Mouse (Mus musculus): ENCODE measurements at regions not wholly inside any gene's neighbourhood (a gene's known extent, or its start where the extent isn't known, plus 50 kb on each side); places are given as distances from the start of the nearest gene placed in this dataset.
"Not testable (repeated sequence)": the region's sequence is repeated elsewhere in the genome, so short reads cannot be mapped to it uniquely, and the experiment has no call there.

- H3K9me3 ChIP-seq = no peaks in the 10 kb centered on the region
- peaks cover 2% of the 10 kb centered on the region; the same call in 1 of the 2 replicates for H3K4me1 ChIP-seq
- H3K27me3 ChIP-seq (replicated peaks; ENCODE audit: low read depth, poor library complexity, severe bottlenecking) = no peaks in the 10 kb centered on the region
- no peak overlapping the region for H3K27ac ChIP-seq (replicated peaks)
- no peak for DNase-seq (ENCODE audit: low spot score)
- H3K36me3 ChIP-seq (replicated peaks) = no peaks in the 10 kb centered on the region
- H3K4me3 ChIP-seq = no peak overlapping the region
- 84% methylated on average over 5 of the region's 5 CpGs for WGBS
These were observed 85.0 kb downstream of the Glrx3 start for GRCm38 (mm10) chr7:137522450-137522849.

GRCm38 (mm10) chr7:137533476-137533875 is 96.1 kb downstream of the Glrx3 start:
- Histone ChIP-seq H3K4me1 (peaks cover 3% of the 10 kb centered on the region; the same call in 1 of the 2 replicates), H3K4me3 (no peak overlapping the region), H3K36me3 (replicated peaks) (no peaks in the 10 kb centered on the region), H3K27me3 (replicated peaks; ENCODE audit: low read depth, poor library complexity, severe bottlenecking) (no peaks in the 10 kb centered on the region), H3K9me3 (no peaks in the 10 kb centered on the region), H3K27ac (replicated peaks) (no peak overlapping the region)
- no peak for DNase-seq (ENCODE audit: low spot score)
- WGBS = 84% methylated on average over 4 of the region's 4 CpGs

GRCm38 (mm10) chr7:137549991-137550390 is 112.6 kb downstream of the Glrx3 start:
- no peak overlapping the region for H3K4me3 ChIP-seq
- no peaks in the 10 kb centered on the region for H3K4me1 ChIP-seq
- H3K9me3 ChIP-seq = no peaks in the 10 kb centered on the region
- H3K27ac ChIP-seq (replicated peaks) = no peak overlapping the region
- 23% methylated on average over 2 of the region's 2 CpGs for WGBS
- H3K36me3 ChIP-seq (replicated peaks) = no peaks in the 10 kb centered on the region
- no peaks in the 10 kb centered on the region for H3K27me3 ChIP-seq (replicated peaks; ENCODE audit: low read depth, poor library complexity, severe bottlenecking)
- no peak for DNase-seq (ENCODE audit: low spot score)

- 75% methylated on average over 5 of the region's 5 CpGs for WGBS
- Histone ChIP-seq H3K9me3 (no peaks in the 10 kb centered on the region), H3K27me3 (replicated peaks; ENCODE audit: low read depth, poor library complexity, severe bottlenecking) (no peaks in the 10 kb centered on the region), H3K27ac (replicated peaks) (no peak overlapping the region), H3K4me1 (no peaks in the 10 kb centered on the region), H3K36me3 (replicated peaks) (no peaks in the 10 kb centered on the region), H3K4me3 (no peak overlapping the region)
- DNase-seq (ENCODE audit: low spot score) = no peak
These were observed 115.3 kb downstream of the Glrx3 start for GRCm38 (mm10) chr7:137552551-137553198.

- WGBS = 65% methylated on average over 2 of the region's 2 CpGs
- H3K36me3 ChIP-seq (replicated peaks) = no peaks in the 10 kb centered on the region
- H3K4me1 ChIP-seq = no peaks in the 10 kb centered on the region
- H3K9me3 ChIP-seq = no peaks in the 10 kb centered on the region
- no peaks in the 10 kb centered on the region for H3K27me3 ChIP-seq (replicated peaks; ENCODE audit: low read depth, poor library complexity, severe bottlenecking)
- no peak for DNase-seq (ENCODE audit: low spot score)
- no peak overlapping the region for H3K4me3 ChIP-seq
- no peak overlapping the region for H3K27ac ChIP-seq (replicated peaks)
These were observed 118.1 kb downstream of the Glrx3 start for GRCm38 (mm10) chr7:137555481-137555880.

GRCm38 (mm10) chr7:137557439-137557838 is 120.0 kb downstream of the Glrx3 start:
- DNase-seq (ENCODE audit: low spot score) = no peak
- no peaks in the 10 kb centered on the region for H3K36me3 ChIP-seq (replicated peaks)
- H3K27me3 ChIP-seq (replicated peaks; ENCODE audit: low read depth, poor library complexity, severe bottlenecking) = no peaks in the 10 kb centered on the region
- no peaks in the 10 kb centered on the region for H3K4me1 ChIP-seq
- no peaks in the 10 kb centered on the region for H3K9me3 ChIP-seq
- no peak overlapping the region for H3K27ac ChIP-seq (replicated peaks)
- no peak overlapping the region for H3K4me3 ChIP-seq
- 95% methylated on average over 3 of the region's 3 CpGs for WGBS

GRCm38 (mm10) chr7:137558871-137559270 is 121.5 kb downstream of the Glrx3 start:
- Histone ChIP-seq H3K36me3 (replicated peaks) (no peaks in the 10 kb centered on the region), H3K9me3 (no peaks in the 10 kb centered on the region), H3K4me3 (no peak overlapping the region), H3K27me3 (replicated peaks; ENCODE audit: low read depth, poor library complexity, severe bottlenecking) (no peaks in the 10 kb centered on the region), H3K4me1 (no peaks in the 10 kb centered on the region), H3K27ac (replicated peaks) (no peak overlapping the region)
- no peak for DNase-seq (ENCODE audit: low spot score)
- 84% methylated on average over 3 of the region's 3 CpGs for WGBS

DNA sequence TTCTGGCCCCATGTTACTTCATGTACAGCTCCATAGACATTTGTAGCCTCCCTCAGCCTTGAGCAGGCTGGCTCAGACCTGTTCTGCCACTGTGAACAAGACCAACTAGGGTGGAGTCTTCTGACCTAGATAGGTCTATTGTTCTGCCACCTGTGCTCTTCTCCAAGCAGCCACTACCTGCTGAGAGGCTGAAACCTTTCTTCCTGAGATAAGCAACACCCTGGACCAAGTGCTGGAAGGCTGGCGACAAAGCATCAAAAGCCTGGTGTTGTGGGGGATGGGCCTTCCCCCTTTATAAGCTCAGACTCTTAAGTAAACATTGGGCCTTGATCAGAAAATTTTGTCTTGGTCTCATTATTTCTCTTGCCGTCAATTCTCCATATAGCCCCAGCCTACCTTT is 132.8 kb downstream of the Glrx3 start:
- Histone ChIP-seq H3K36me3 (replicated peaks) (no peaks in the 10 kb centered on the region), H3K27ac (replicated peaks) (no peak overlapping the region), H3K4me1 (no peaks in the 10 kb centered on the region), H3K9me3 (no peaks in the 10 kb centered on the region), H3K4me3 (no peak overlapping the region), H3K27me3 (replicated peaks; ENCODE audit: low read depth, poor library complexity, severe bottlenecking) (no peaks in the 10 kb centered on the region)
- no peak for DNase-seq (ENCODE audit: low spot score)
- 79% methylated on average over 2 of the region's 2 CpGs for WGBS

DNA sequence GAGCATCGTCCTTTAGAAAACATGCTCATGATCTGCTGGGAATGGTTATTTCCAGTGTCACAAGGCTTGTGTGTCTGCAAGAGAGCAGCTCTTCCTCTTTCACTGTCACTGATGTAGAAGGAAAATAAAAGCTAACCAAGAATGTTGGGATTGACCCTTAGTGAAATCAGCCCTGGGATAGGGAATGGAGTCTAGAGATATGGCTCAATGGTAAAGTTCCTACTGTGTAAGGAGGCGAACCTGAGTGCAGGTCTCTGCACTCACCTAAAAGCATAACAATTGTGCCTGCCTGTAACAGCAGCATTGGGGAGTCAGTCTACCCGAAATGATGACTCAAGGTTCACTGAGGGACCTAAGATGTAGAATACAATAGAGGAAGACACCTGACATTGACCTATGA is 138.1 kb downstream of the Glrx3 start:
- Histone ChIP-seq H3K36me3 (replicated peaks) (no peaks in the 10 kb centered on the region), H3K27me3 (replicated peaks; ENCODE audit: low read depth, poor library complexity, severe bottlenecking) (no peaks in the 10 kb centered on the region), H3K4me1 (no peaks in the 10 kb centered on the region), H3K9me3 (no peaks in the 10 kb centered on the region), H3K4me3 (no peak overlapping the region), H3K27ac (replicated peaks) (no peak overlapping the region)
- WGBS = 80% methylated on average over 3 of the region's 3 CpGs
- DNase-seq (ENCODE audit: low spot score) = no peak

DNA sequence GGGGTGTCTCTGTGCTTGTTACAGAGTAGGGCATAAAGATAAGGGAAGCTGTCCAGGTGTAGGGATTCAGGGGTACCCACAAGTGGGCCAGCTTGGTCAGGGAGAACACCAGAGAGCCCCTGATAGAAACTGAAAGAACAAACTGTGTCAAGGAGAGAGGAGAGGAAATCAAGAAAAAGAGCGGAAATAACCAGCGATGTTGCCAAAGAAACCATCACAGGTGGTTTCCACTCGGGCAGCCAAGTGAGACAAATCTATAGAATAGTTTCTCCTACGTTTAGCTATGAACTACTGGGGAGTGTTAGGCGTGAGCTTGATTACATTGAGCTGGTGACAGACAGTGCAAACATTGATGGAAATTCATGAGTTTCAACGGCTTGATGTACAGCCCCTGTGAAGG is 138.8 kb downstream of the Glrx3 start:
- DNase-seq (ENCODE audit: low spot score) = no peak
- Histone ChIP-seq H3K4me3 (no peak overlapping the region), H3K36me3 (replicated peaks) (no peaks in the 10 kb centered on the region), H3K27ac (replicated peaks) (no peak overlapping the region), H3K4me1 (no peaks in the 10 kb centered on the region), H3K27me3 (replicated peaks; ENCODE audit: low read depth, poor library complexity, severe bottlenecking) (no peaks in the 10 kb centered on the region), H3K9me3 (no peaks in the 10 kb centered on the region)
- WGBS = 77% methylated on average over 6 of the region's 6 CpGs

GRCm38 (mm10) chr7:137583556-137583955 is 146.1 kb downstream of the Glrx3 start:
- no peaks in the 10 kb centered on the region for H3K36me3 ChIP-seq (replicated peaks)
- H3K4me1 ChIP-seq = no peaks in the 10 kb centered on the region
- H3K27ac ChIP-seq (replicated peaks) = no peak overlapping the region
- WGBS = 82% methylated on average over 2 of the region's 2 CpGs
- no peaks in the 10 kb centered on the region for H3K27me3 ChIP-seq (replicated peaks; ENCODE audit: low read depth, poor library complexity, severe bottlenecking)
- H3K4me3 ChIP-seq = no peak overlapping the region
- no peak for DNase-seq (ENCODE audit: low spot score)
- H3K9me3 ChIP-seq = no peaks in the 10 kb centered on the region

- H3K36me3 ChIP-seq (replicated peaks); H3K27ac ChIP-seq (replicated peaks); H3K4me3 ChIP-seq; H3K4me1 ChIP-seq; H3K27me3 ChIP-seq (replicated peaks; ENCODE audit: low read depth, poor library complexity, severe bottlenecking); DNase-seq (ENCODE audit: low spot score); H3K9me3 ChIP-seq: not testable (repeated sequence)
- 73% methylated on average over 4 of the region's 4 CpGs for WGBS
These were observed 147.5 kb downstream of the Glrx3 start for GRCm38 (mm10) chr7:137584916-137585315.

DNA sequence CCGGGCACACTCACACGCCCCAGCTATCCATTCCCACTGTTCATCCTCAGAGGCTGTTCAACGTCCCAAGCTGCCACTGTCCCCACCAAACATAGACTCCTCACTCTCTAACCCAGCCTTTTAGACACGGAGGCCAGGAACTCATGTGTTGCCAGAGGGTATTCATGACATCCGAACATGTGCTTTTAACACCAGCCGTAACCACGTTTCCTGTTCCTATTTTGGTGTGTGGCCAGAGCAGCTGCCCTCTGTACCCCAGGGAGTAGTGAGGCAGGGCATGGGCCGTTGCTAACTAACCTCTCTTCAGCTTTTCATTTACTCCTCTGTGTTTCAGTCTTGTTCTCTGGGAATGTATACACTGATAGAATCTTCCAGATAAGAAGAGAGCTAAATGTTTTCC is 156.2 kb downstream of the Glrx3 start:
- WGBS = 46% methylated on average over 8 of the region's 8 CpGs

More for the DNA sequence above, 156.2 kb downstream of the Glrx3 start:
- Histone ChIP-seq H3K27ac (replicated peaks) (no peak overlapping the region), H3K9me3 (no peaks in the 10 kb centered on the region), H3K36me3 (replicated peaks) (no peaks in the 10 kb centered on the region), H3K4me1 (peaks cover 11% of the 10 kb centered on the region), H3K4me3 (no peak overlapping the region), H3K27me3 (replicated peaks; ENCODE audit: low read depth, poor library complexity, severe bottlenecking) (no peaks in the 10 kb centered on the region)
- DNase-seq (ENCODE audit: low spot score) = no peak

Data from embryonic facial prominence, embryonic 10.5 days (tissue).